Comparison of ENCODE assay signal across 8 mouse cellular contexts in genomic region chr4:106614180-106614797, GRCm38 (mm10). TPM values are rescaled to one million over a fixed set of nuclear protein-coding genes. Genes with fewer than 3 reads are reported as not detected.
DNase-seq lines count a peak whose midpoint lies in the region; ATAC-seq lines count a peak whose summit lies in the region.

No protein-coding gene starts in this region.

- peak; percentile 74 for ATAC-seq in hindbrain, embryonic 14.5 days (ENCODE audit: low FRiP score)

- H3K27me3 ChIP-seq in hindbrain, embryonic 14.5 days (ENCODE audit: control insufficient read depth, insufficient read depth, low read length) = no peaks in the 10 kb centered on the region

- peaks cover 5% of the 10 kb centered on the region; the same call in 1 of the 2 replicates for H3K4me1 ChIP-seq in hindbrain, embryonic 14.5 days (replicated peaks; ENCODE audit: control insufficient read depth, insufficient read depth, low read length)

- no peak overlapping the region for H3K4me2 ChIP-seq in hindbrain, embryonic 14.5 days (replicated peaks)

- no peaks in the 10 kb centered on the region for H3K9me3 ChIP-seq in hindbrain, embryonic 14.5 days (ENCODE audit: control insufficient read depth, low read length)

- no peak overlapping the region for H3K9ac ChIP-seq in hindbrain, embryonic 14.5 days

- no peak overlapping the region for H3K4me3 ChIP-seq in hindbrain, embryonic 14.5 days (replicated peaks; ENCODE audit: low read length)

- WGBS in hindbrain, embryonic 14.5 days = 43% methylated on average over 7 of the region's 7 CpGs

- H3K36me3 ChIP-seq in hindbrain, embryonic 14.5 days (replicated peaks; ENCODE audit: control insufficient read depth, insufficient read depth) = no peaks in the 10 kb centered on the region

- DNase-seq in NIH3T3 (ENCODE audit: low read depth) = peak; percentile 84
- DNase-seq in cerebellum, postnatal 10 days = peak; percentile 93 to 95
- peak; percentile 52 to 75 for DNase-seq in frontal cortex, postnatal 10 days (ENCODE audit: low spot score in 2 of 2)
- DNase-seq in hindbrain, embryonic 14.5 days (ENCODE audit: low spot score) = peak; percentile 87
- DNase-seq in layer of hippocampus, postnatal 25 days (ENCODE audit: extremely low spot score in 1 of 2, low spot score in 1 of 2) = peak; percentile 78 to 83
- DNase-seq in lung, postnatal 14 days = peak; percentile 72
- peak; percentile 54 for DNase-seq in retina, postnatal 7 days (ENCODE audit: low read depth, low spot score)
- DNase-seq in urinary bladder, postnatal 25 days (ENCODE audit: low spot score) = peak; percentile 65

- H3K27ac ChIP-seq in hindbrain, embryonic 14.5 days = no peak overlapping the region

RNA-seq across cellular contexts. Expression of gene Lexm, which starts 2.8 kb away (rescaled TPM):
- not detected in 2 replicates for polyA plus RNA-seq in hindbrain, embryonic 14.5 days (2014; fragmentation: Nextera tagmentation; extraction: Ambion mirVana)
- total RNA-seq in layer of hippocampus, postnatal 25 days (2021) = not detected

RNA-seq across cellular contexts. Expression of gene Ttc22, which starts 7.9 kb away (rescaled TPM):
- 1.6 and 1.9 TPM in 2 replicates for polyA plus RNA-seq in hindbrain, embryonic 14.5 days (2014; fragmentation: Nextera tagmentation; extraction: Ambion mirVana)
- under 1 TPM; 0.38 to 0.59 TPM for total RNA-seq in layer of hippocampus, postnatal 25 days (2021)

RNA-seq across cellular contexts. Expression of gene Pars2, which starts 36.6 kb away (rescaled TPM):
- polyA plus RNA-seq in hindbrain, embryonic 14.5 days (2014; fragmentation: Nextera tagmentation; extraction: Ambion mirVana) = 10.1 and 11.0 TPM in 2 replicates
- 1 to 10 TPM; 6.2 to 6.4 TPM for total RNA-seq in layer of hippocampus, postnatal 25 days (2021)

RNA-seq across cellular contexts. Expression of gene Dhcr24, which starts 53.5 kb away (rescaled TPM):
- 25.7 and 27.1 TPM in 2 replicates for polyA plus RNA-seq in hindbrain, embryonic 14.5 days (2014; fragmentation: Nextera tagmentation; extraction: Ambion mirVana)
- total RNA-seq in layer of hippocampus, postnatal 25 days (2021) = 10 to 100 TPM; 72.3 to 77.3 TPM
